Mouse (Mus musculus) left cerebral cortex, postnatal 25 days (tissue): Measurements from ENCODE around the gene Hepacam2. TPM values are rescaled to one million over a fixed set of nuclear protein-coding genes. Genes with fewer than 3 reads are reported as not detected.
"Not testable (repeated sequence)": the region's sequence is repeated elsewhere in the genome, so short reads cannot be mapped to it uniquely, and the experiment has no call there.

ENCODE experiments used
- DNase-seq, 2 experiments: peaks; one replicate each; pipeline ENCODE4 v3.0.0; 2022; ENCODE audit warnings: low spot score in 2 of 2, mixed read lengths in 1 of 2
- intact Hi-C: fragments of 180-260 bp; cut with DNase I; formaldehyde crosslinking; loops from one replicate; pipeline ENCODE4 v1.15.1; 2025
- total RNA-seq, 2 experiments: library from RNA; stranded (reverse); gene quantifications; 2 replicates each; pipeline ENCODE4 v1.2.3; 2021

The Hepacam2 gene
- total RNA-seq, result under 1 TPM; 0.21 to 0.87 TPM

DNA sequence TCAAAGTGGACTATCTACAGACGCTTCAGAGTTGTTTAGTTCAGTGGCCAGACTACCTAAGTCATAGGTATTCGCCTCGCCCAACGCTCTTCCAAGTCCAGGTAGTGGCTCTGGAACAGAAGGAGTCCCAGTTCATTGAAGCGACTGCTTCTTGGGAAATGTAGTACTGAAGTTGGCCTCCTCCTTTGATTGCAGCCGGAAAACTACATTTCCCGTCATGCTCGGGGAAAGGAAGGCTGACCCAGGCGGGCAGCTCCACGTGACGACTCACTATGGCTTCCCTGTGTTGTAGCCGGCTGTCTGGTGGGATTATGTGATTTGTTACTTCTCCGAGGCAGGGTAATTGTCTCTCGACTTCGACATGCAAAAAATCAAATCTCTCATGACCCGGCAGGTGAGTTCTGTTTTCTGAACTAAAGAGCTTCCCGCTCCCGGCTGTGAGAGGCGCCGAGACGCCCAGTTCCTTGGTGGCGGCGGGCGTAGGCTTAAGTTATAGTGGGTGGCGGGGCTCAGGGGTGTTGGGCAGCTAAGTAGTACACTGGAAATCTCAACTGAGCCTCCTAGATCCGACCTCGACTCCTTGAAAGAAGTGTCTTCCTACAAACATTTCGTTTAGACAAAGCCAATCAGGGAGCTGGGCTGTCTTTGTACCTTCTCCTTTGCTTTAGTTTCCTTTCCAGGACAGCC lies at the start of gene Hepacam2, which contains the start of gene Vps50:
Gene Hepacam2, minus strand, starts transcription at position 137 of the 687 bp plus-strand sequence.
Gene Vps50, plus strand, starts transcription at position 221 of the 687 bp plus-strand sequence.
- peak; percentile 91 to 97 for DNase-seq
- intact Hi-C loops, result loop anchor here (5.0 kb wide), 1 partner anchor 589 kb away; the partner anchor contains the start of gene Bet1

DNA sequence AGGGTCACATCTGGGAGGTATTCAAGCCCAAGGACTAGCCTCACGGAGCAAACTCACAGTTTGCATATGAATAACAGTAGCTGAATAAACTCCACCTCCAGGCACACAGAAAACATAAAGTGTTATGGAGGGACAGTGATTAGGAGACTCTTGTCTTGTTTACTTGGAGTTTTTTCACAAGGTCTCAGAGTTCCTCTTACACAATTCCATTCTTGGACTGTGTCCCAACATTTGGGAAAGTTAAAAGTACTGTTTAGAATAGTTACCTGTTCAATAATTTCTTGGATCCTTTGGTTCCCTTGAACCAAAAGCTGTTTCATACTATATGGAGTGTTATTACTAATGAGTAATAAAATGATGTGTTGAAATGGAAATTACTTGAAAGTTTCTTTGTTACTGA lies 46.9 kb upstream of the Hepacam2 start:
- intact Hi-C loops, result no loop called here
- no peak for DNase-seq

DNA sequence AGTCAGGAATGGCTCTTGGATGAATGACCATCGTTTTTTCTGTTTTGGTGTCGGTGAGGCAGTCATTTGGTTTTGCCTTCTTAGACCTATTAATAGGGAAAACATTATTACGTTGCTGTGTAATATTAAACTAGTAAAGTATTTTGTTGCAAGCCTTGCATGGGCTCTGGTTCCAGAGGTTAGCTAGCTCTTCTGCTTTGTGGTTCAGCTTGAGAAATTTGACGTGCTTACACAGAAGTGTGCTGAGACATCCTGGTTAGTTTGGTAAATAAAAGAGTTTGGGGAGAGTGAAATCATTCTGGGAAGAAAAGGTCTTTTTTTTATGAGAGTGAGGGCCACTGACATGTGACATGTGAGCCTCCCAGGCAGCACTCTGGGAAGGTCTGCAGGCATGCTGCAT lies 45.8 kb upstream of the Hepacam2 start:
- intact Hi-C loops, result no loop called here
- no peak for DNase-seq

- no peak for DNase-seq
- intact Hi-C loops, result no loop called here
Measured at GRCm38 (mm10) chr6:3539470-3539869, 41.4 kb upstream of the Hepacam2 start.

DNA sequence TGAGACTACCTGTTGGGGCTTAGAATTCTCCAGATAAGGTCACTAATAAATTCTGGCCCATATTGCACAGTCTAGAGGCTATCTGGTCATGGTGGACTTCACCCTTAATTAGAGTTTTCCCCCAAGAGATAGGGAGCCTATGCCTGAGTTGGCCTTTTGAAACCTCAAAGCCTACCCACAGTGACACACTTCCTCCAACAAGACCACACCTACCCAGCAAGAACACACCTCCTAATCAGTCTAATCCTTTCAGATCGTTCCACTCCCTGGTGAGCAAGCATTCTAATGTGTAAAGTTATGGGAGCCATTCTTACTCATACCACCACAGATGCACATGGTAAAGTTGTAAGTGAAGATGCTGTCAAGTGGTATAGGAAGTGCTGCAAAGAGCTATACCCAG lies 38.0 kb upstream of the Hepacam2 start:
- intact Hi-C loops, result no loop called here

GRCm38 (mm10) chr6:3531445-3531844 lies 33.3 kb upstream of the Hepacam2 start:
- intact Hi-C loops, result no loop called here
- no peak for DNase-seq

More for the DNA sequence above, 38.0 kb upstream of the Hepacam2 start:
- no peak for DNase-seq

GRCm38 (mm10) chr6:3528198-3528597 lies 30.1 kb upstream of the Hepacam2 start:
- intact Hi-C loops, result no loop called here

DNA sequence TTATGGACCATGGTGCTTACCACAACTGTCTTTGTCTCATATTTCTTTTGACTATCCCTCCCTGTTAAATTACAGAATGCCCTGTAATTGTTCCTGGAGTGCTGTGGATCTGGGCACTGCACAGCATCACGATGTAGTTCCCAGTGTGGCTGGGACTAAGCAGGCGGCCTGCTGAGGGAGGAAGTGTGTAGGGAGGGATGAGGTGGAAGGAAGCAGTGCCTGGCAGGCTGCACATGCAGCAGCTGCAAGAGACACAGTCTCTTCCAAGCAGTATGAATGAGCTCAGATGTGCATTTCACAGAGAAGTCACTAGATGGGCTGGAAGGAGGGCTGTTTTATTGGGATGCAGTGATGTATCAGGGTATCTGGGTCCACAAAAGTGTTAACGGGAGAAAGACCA lies 14.5 kb upstream of the Hepacam2 start:
- intact Hi-C loops, result loop anchor here (5.0 to 10.0 kb wide), 4 partner anchors 235 to 1890 kb away; partner anchors contain the start of gene Asb4
- peak; percentile 37 to 64 for DNase-seq

More at GRCm38 (mm10) chr6:3528198-3528597, 30.1 kb upstream of the Hepacam2 start:
- DNase-seq, result no peak

DNA sequence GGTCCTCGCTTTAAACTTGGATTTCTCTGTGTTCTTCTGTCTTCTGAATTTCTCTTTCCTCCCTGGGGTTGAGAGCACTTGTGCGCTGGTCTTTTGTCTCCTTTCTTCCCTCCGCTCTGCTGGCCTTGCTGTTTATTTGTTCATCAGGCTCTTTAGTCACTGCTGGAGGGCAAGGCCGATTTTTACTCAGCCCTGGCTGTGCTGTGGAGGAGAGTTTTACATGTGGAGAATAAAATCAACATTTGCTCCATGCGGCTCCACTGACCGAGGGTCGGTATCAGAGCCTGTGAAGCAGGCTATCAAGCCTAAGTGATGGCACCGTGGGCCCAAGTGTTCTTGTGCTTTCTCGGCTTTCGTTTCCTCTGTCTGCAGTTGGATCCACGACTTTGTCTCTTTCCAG lies 13.5 kb upstream of the Hepacam2 start:
- DNase-seq, result no peak
- intact Hi-C loops, result loop anchor here (5.0 to 10.0 kb wide), 4 partner anchors 236 to 1891 kb away; partner anchors contain the start of gene Asb4

DNA sequence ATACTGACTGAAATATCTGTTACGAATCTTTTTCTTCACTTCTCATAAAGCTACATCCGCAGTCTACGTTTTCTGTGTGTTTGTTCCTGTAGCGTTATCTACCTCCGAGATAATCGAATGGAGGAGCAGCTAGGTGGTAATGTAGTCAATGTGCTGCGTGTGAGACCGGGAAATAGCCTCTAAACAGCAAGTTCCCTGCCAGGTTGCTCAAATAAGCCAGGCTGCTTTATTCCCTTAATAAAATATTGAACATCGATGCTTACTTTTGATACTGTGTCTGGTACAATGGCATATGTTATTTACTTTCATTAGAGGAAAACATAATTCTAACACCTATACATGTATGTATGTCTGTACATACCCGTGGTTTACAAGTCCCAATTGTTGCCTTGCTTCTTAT lies 13.0 kb upstream of the Hepacam2 start:
- intact Hi-C loops, result loop anchor here (5.0 to 10.0 kb wide), 4 partner anchors 236 to 1891 kb away; partner anchors contain the start of gene Asb4
- no peak for DNase-seq

DNA sequence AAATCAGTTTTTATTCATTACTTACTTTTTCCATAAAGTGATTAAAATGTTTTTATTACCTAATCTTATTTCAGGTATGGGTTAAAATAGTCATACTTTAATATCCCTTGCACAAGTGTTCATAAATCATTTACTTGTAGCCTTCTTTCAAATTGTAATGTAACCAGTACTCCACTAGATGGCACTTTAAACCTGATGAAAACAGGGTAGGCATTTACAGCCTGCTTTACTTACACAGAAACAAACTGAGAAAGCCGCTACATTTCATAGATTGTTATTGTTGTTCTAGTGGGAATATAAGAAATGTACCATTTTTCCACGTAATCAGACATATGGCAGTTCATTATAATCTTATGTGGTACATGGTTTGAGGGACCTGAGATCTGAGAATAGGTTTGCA lies 11.7 kb upstream of the Hepacam2 start:
- intact Hi-C loops, result loop anchor here (5.0 to 10.0 kb wide), 5 partner anchors 238 to 1893 kb away; partner anchors contain the start of gene Asb4
- DNase-seq, result peak in 1 of 2 experiments; percentile 62

GRCm38 (mm10) chr6:3508151-3508550 lies 10.1 kb upstream of the Hepacam2 start:
- intact Hi-C loops, result loop anchor here (5.0 kb wide), 1 partner anchor 1604 kb away; no protein-coding TSS in a partner anchor
- DNase-seq, result not testable (repeated sequence)

DNA sequence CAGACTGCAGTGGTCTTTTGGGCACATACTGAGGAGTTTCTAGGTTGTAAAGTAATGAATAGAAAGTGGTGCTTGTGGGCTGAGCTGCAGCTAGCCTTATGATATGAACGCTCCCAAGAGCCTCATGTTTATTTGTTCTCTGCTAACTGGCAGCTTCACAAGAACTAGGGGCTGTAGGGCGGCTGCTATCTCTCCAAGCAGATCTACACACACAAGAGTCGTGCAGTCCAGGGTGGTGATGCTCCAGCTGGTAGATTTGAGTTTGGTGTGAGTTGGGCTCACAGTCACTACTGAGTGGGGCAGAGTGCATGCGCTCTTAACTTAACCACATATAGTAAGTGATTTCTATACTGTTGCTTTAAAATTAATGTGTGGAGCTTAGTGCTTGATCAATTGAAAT lies 9.0 kb upstream of the Hepacam2 start:
- no peak for DNase-seq
- intact Hi-C loops, result loop anchor here (5.0 kb wide), 1 partner anchor 1605 kb away; no protein-coding TSS in a partner anchor

GRCm38 (mm10) chr6:3505289-3505688 lies 7.2 kb upstream of the Hepacam2 start:
- intact Hi-C loops, result loop anchor here (5.0 kb wide), 1 partner anchor 1607 kb away; no protein-coding TSS in a partner anchor
- no peak for DNase-seq

DNA sequence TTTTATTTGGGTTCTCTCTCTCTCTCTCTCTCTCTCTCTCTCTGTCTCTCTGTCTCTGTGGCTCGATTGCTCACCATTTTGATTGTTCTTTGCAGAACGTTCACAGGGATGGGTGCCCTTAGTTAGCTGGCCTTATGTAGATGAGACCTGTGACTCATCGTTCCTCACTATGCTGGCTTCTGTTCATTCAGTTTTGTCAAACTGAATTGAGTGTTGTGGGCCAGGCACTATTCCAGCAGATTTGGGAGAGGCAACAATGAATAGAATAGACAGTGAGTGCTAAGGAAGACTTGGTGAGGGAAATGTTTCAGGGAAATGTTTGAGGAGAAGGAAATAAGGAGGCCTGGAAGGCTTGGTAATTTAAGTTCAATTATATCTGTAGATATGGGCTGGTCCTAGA lies 2.2 kb upstream of the Hepacam2 start:
- intact Hi-C loops, result no loop called here
- no peak for DNase-seq

DNA sequence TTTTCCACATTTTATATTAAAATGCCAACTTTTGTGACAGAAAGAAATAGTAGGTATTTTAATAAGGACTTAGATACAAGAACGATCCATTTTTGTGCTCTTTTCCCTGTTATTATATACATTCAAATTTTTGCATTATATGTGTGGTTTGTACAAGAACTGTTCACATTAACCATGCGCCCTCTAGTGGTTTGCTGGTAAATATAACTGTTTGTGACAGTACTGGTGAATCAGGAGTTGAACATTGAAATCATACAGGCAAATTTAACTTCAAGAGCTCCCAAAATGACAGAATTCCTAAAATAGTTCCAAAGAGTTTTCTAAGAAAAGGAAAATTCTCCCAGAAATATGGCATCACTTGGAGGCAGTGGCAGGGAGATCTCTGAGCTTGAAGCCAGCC lies 1.9 kb downstream of the Hepacam2 start:
- intact Hi-C loops, result loop anchor here (5.0 kb wide), 1 partner anchor 591 kb away; the partner anchor contains the start of gene Bet1
- DNase-seq, result peak; percentile 49 to 71

DNA sequence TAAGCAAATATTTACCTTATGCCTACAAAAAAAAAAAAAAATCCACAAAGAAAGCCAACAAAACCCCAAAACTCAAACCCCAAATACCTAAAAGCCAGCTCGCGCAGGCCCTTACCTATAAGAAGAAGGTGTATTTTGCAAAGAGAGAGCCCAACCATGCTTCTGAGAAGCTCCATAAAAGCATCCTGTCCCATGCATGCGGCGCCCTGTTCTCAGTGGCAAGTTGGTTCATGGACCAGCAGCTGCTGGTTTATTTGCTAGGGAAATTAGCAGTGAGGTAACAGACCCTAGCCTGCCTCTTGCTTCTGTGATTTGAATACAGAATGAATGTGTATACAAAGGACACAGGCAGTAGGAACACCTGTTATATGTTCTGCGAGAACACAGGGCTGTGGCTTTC lies 3.8 kb downstream of the Hepacam2 start:
- DNase-seq, result no peak
- intact Hi-C loops, result no loop called here

DNA sequence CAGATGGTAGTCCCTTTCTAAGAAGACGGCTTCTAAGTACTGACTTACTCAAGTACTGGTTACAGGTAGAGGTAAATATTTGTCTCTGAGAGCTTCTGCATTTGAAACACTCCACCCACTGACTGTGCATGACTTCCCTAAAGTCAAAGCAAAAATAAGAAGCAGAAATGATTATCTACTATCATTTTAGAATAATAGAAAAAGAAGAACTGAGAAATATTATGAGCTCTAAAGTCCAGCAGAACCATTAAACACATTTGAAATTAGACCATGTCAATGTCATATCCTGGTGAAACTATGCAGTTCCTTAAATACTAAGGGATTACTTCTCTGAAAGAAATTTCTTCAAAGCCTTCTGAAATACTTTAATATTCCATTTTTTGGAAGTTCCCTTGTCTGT lies 10.7 kb downstream of the Hepacam2 start:
- DNase-seq, result no peak
- intact Hi-C loops, result no loop called here

DNA sequence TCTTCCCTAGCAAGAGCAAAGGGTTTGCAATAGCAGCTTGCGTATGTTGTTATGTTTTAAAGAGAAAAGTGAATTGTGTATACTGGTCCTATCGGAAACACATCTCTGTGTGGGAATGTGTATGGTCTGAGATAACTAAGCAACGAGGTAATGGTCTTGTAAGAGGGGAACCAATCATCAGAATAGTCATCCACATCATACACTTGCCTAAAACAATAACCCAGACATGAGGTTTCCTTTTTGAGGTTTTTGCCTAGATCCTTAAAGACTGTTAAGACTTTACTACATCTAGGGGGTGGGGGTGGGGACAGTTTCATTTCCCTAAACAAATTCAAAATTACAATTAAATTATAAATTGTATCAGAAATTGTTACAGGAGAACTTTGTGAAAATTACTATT lies 13.0 kb downstream of the Hepacam2 start:
- DNase-seq, result no peak
- intact Hi-C loops, result no loop called here

DNA sequence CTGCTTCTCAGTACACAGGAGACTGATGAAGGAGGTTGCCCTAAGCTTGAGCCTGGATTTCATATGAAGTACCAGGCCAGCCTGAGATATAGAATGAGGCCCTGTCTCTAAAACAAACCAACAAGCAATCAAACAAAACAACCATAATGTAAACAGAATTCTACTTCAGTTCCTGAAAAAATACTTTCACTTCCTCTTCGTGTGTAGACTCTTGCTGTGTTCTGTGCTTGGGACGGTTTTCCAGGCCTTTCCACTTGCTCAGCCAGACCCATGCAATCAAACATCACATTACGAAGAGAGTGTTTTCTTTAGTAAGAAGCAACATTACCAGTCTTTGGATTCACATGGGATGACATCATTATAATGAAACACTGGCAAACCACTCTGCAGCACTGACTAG lies 16.4 kb downstream of the Hepacam2 start:
- no peak for DNase-seq

GRCm38 (mm10) chr6:3479853-3480252 lies 18.2 kb downstream of the Hepacam2 start:
- intact Hi-C loops, result no loop called here

More for the DNA sequence above, 16.4 kb downstream of the Hepacam2 start:
- intact Hi-C loops, result no loop called here

More at GRCm38 (mm10) chr6:3479853-3480252, 18.2 kb downstream of the Hepacam2 start:
- DNase-seq, result no peak
